Mouse (Mus musculus) ES-E14 (cell line): Measurements from ENCODE around the gene Bcl6b.

Source experiments
- CHD2 ChIP-seq: IDR thresholded peaks from 2 replicates; pipeline ENCODE4 v1.6.1; 2014; ENCODE audit warnings: mild to moderate bottlenecking, low read depth, low read length, inconsistent platforms
- MAFK ChIP-seq: IDR thresholded peaks from 2 replicates; pipeline ENCODE4 v1.6.1; 2014; ENCODE audit warnings: mild to moderate bottlenecking, low read depth, low read length, inconsistent platforms; ENCODE audit not compliant: insufficient read depth
- ZC3H11A ChIP-seq: IDR thresholded peaks from 2 replicates; pipeline ENCODE4 v1.6.1; 2012; ENCODE audit warnings: low read depth, mild to moderate bottlenecking, inconsistent platforms, low read length, borderline replicate concordance
- ZNF384 ChIP-seq: IDR thresholded peaks from 2 replicates; pipeline ENCODE4 v1.6.1; 2012; ENCODE audit warnings: low read depth, low read length, inconsistent platforms

DNA sequence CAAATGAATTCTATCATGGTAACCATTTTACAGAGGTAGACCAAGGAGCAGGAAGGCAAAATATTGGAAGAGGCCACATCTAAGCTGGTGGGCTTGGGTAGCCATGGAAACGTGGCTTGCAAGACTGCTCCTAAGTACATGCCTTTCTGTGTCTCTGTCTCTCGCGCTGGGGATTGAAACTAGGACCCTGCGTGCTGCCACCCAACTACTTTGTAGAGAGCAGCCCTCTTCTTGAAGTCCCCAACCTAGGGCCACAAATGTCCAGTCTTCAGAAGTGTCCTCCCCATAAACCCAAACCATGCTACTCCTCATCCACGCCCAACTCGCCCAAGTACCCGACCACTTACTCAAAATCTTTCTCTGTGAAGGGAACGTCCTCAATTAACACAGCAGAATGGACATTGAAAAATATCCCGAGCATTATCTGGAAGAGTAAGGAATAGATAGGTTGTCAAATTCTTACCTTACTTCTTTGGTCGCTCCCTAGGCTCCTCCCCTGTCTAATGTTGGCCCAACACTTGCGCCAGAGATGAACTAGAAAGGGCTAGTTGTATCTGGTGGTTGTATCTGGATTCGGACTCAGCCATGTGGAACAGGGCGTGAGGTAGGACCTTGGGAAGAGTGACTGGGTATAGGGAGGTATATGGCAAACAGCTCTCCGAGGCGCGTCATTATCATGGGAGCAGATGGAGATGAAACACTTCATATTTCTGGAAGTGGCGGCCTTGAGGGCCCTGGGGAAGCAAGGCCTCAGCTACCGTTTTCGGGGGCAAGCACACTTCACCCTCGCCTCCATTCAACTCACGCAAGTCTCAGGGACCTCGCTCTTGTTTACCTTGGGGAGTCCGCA, 9.2 kb upstream of the Bcl6b start:
- no peak for TF ChIP-seq ZC3H11A
- no peak for TF ChIP-seq MAFK
- TF ChIP-seq CHD2: no peak
- no peak for TF ChIP-seq ZNF384
